Mouse (Mus musculus) spleen, adult 2 months (tissue): ENCODE results near the gene Pgd.

ENCODE experiments used
- CTCF ChIP-seq: fragments of 200-500 bp; IDR thresholded peaks from 2 replicates; pipeline ENCODE4 v1.5.1; 2011; ENCODE audit warnings: mild to moderate bottlenecking, inconsistent platforms; ENCODE audit not compliant: insufficient read depth, insufficient read length, insufficient replicate concordance; ENCODE audit errors: extremely low read depth
- POLR2A ChIP-seq: fragments of 200-500 bp; IDR thresholded peaks from 2 replicates; pipeline ENCODE4 v1.6.1; 2011; ENCODE audit warnings: low read depth, low read length, inconsistent platforms

- TF ChIP-seq CTCF (no peak), POLR2A (no peak)
Measured at GRCm38 (mm10) chr4:149191103-149191502, 24.5 kb upstream of the Pgd start.
